Mouse (Mus musculus) intestine, postnatal 0 days (tissue): ENCODE data around the gene Tram1l1. TPM values are rescaled to one million over a fixed set of nuclear protein-coding genes. Genes with fewer than 3 reads are reported as not detected.
"Not testable (repeated sequence)": the region's sequence is repeated elsewhere in the genome, so short reads cannot be mapped to it uniquely, and the experiment has no call there.

Experiments
- ATAC-seq: fragments of 200-750 bp; cut with Nextera tagmentation; 2 replicates; pipeline ENCODE4 v1.8.0; 2017; ENCODE audit warnings: mild to moderate bottlenecking, moderate TSS enrichment, moderate library complexity
- H3K27ac ChIP-seq: fragments of 300-500 bp; sonication (generic); 2 replicates; pipeline ENCODE4 v1.5.1; 2014; ENCODE audit warnings: mild to moderate bottlenecking, low read depth, low read length, moderate library complexity
- H3K27me3 ChIP-seq: fragments of 300-500 bp; sonication (generic); replicated peaks from 2 replicates; pipeline ENCODE4 v1.6.1; 2014; ENCODE audit warnings: low read length, mixed read lengths; ENCODE audit not compliant: control insufficient read depth, insufficient read depth
- H3K36me3 ChIP-seq: fragments of 300-500 bp; sonication (generic); 2 replicates; pipeline ENCODE4 v1.6.1; 2014; ENCODE audit warnings: mild to moderate bottlenecking, moderate library complexity; ENCODE audit not compliant: control insufficient read depth, insufficient read depth
- H3K4me1 ChIP-seq: fragments of 300-500 bp; sonication (generic); replicated peaks from 2 replicates; pipeline ENCODE4 v1.6.1; 2014; ENCODE audit warnings: antibody characterized with exemption, low read length, mixed read lengths; ENCODE audit not compliant: control insufficient read depth, insufficient read depth
- H3K4me2 ChIP-seq: fragments of 300-500 bp; sonication (generic); replicated peaks from 2 replicates; pipeline ENCODE4 v1.6.1; 2014; ENCODE audit warnings: low read depth, mild to moderate bottlenecking, moderate library complexity
- H3K4me3 ChIP-seq: fragments of 300-500 bp; sonication (generic); 2 replicates; pipeline ENCODE4 v1.5.1; 2014; ENCODE audit warnings: low read depth, low read length
- H3K9ac ChIP-seq: fragments of 300-500 bp; sonication (generic); 2 replicates; pipeline ENCODE4 v1.6.1; 2014; ENCODE audit warnings: mild to moderate bottlenecking, low read depth, low read length
- H3K9me3 ChIP-seq: fragments of 300-500 bp; sonication (generic); 2 replicates; pipeline ENCODE4 v1.6.1; 2016; ENCODE audit warnings: mixed run types; ENCODE audit not compliant: control insufficient read depth
- CTCF ChIP-seq: sonication (generic); IDR thresholded peaks from 2 replicates; pipeline ENCODE4 v1.5.1; 2016; ENCODE audit warnings: low read depth, mild to moderate bottlenecking, control low read depth, antibody characterized with exemption, moderate library complexity
- WGBS: fragments of 180-500 bp; shearing (Covaris S2); extraction: QIAGEN DNeasy Blood & Tissue Kit; methylation state at CpG from one replicate; pipeline ENCODE4 v1.1.7; 2014; 5-methylcytosine and 5-hydroxymethylcytosine counted together
- polyA plus RNA-seq: library from polyadenylated mRNA; unstranded; fragments of >200 nt; fragmentation: Nextera tagmentation; extraction: Ambion mirVana; gene quantifications from 2 replicates; pipeline ENCODE4 v1.2.1, GENCODE M21; 2015

Tram1l1 gene
- 2.1 and 2.3 TPM in 2 replicates for polyA plus RNA-seq

GRCm38 (mm10) chr3:124320821-124321576, at the start of gene Tram1l1:
Gene Tram1l1 (plus strand): TSS chr3:124320855.
- H3K9me3 ChIP-seq, result no peaks in the 10 kb centered on the region
- H3K27ac ChIP-seq, result no peak within 1 kb of the TSS
- WGBS, result 4% methylated on average over 53 of the region's 53 CpGs
- H3K27me3 ChIP-seq, result no peaks in the 10 kb centered on the region
- no peaks in the 10 kb centered on the region for H3K36me3 ChIP-seq
- peak within 1 kb of the TSS; percentile 23; the same call in 1 of the 2 replicates for H3K9ac ChIP-seq
- ATAC-seq, result no peak
- no peaks in the 10 kb centered on the region for H3K4me1 ChIP-seq
- peak within 1 kb of the TSS; percentile 58 for H3K4me3 ChIP-seq
- H3K4me2 ChIP-seq, result peak within 1 kb of the TSS; percentile 81
- no peak for TF ChIP-seq CTCF

- H3K9ac ChIP-seq, result no peak overlapping the region
- WGBS, result 79% methylated on average over 4 of the region's 4 CpGs
- no peak for TF ChIP-seq CTCF
- H3K4me2 ChIP-seq, result no peak overlapping the region
- no peak overlapping the region for H3K27ac ChIP-seq
- no peaks in the 10 kb centered on the region for H3K9me3 ChIP-seq
- H3K36me3 ChIP-seq, result no peaks in the 10 kb centered on the region
- ATAC-seq, result no peak
- no peaks in the 10 kb centered on the region for H3K4me1 ChIP-seq
- H3K4me3 ChIP-seq, result no peak overlapping the region
- H3K27me3 ChIP-seq, result no peaks in the 10 kb centered on the region
These were observed 49.4 kb upstream of the Tram1l1 start for GRCm38 (mm10) chr3:124271229-124271628.

- Histone ChIP-seq H3K27me3 (no peaks in the 10 kb centered on the region), H3K4me3 (no peak overlapping the region), H3K4me1 (no peaks in the 10 kb centered on the region), H3K4me2 (no peak overlapping the region), H3K27ac (no peak overlapping the region), H3K9me3 (no peaks in the 10 kb centered on the region), H3K9ac (no peak overlapping the region), H3K36me3 (no peaks in the 10 kb centered on the region)
- 84% methylated on average over 3 of the region's 3 CpGs for WGBS
- no peak for TF ChIP-seq CTCF
- ATAC-seq, result no peak
These were observed 49.0 kb upstream of the Tram1l1 start for GRCm38 (mm10) chr3:124271668-124272067.

- WGBS, result 57% methylated on average over 2 of the region's 2 CpGs
- Histone ChIP-seq H3K36me3 (no peaks in the 10 kb centered on the region), H3K4me1 (no peaks in the 10 kb centered on the region), H3K4me3 (no peak overlapping the region), H3K9ac (no peak overlapping the region), H3K27me3 (no peaks in the 10 kb centered on the region), H3K27ac (no peak overlapping the region), H3K9me3 (no peaks in the 10 kb centered on the region), H3K4me2 (no peak overlapping the region)
- no peak for ATAC-seq
- TF ChIP-seq CTCF, result 0 out of 2 replicates have a peak, but pooled peaks have one; percentile 14
These were observed 48.1 kb upstream of the Tram1l1 start for GRCm38 (mm10) chr3:124272465-124273089.

GRCm38 (mm10) chr3:124274928-124275609, 45.6 kb upstream of the Tram1l1 start:
- H3K27me3 ChIP-seq, H3K9ac ChIP-seq, H3K27ac ChIP-seq, H3K4me3 ChIP-seq, H3K36me3 ChIP-seq, ATAC-seq, H3K4me1 ChIP-seq, H3K9me3 ChIP-seq: not testable (repeated sequence)
- WGBS, result 16% methylated on average over 13 of the region's 13 CpGs
- 0 out of 2 replicates have a peak overlapping the region, but pooled peaks have one; percentile 21 for H3K4me2 ChIP-seq
- TF ChIP-seq CTCF, result peak; percentile 88

GRCm38 (mm10) chr3:124288936-124289335, 31.7 kb upstream of the Tram1l1 start:
- not testable (repeated sequence) for H3K4me2 ChIP-seq, H3K9ac ChIP-seq, ATAC-seq, H3K27ac ChIP-seq, H3K4me3 ChIP-seq, H3K27me3 ChIP-seq, H3K4me1 ChIP-seq, H3K9me3 ChIP-seq, H3K36me3 ChIP-seq
- 40% methylated on average over 7 of the region's 7 CpGs for WGBS
- TF ChIP-seq CTCF, result 0 out of 2 replicates have a peak, but pooled peaks have one; percentile 4
